Mouse (Mus musculus) intestine, postnatal 0 days (tissue): ENCODE results near the gene Gm3045. TPM values are rescaled to one million over a fixed set of nuclear protein-coding genes. Genes with fewer than 3 reads are reported as not detected.
A peak's percentile ranks its signal among the peaks of the same experiment; 100 is the strongest.

Experiments
- ATAC-seq: fragments of 200-750 bp; cut with Nextera tagmentation; 2 replicates; pipeline ENCODE4 v1.8.0; 2017; ENCODE audit warnings: mild to moderate bottlenecking, moderate TSS enrichment, moderate library complexity
- H3K27ac ChIP-seq: fragments of 300-500 bp; sonication (generic); 2 replicates; pipeline ENCODE4 v1.5.1; 2014; ENCODE audit warnings: mild to moderate bottlenecking, low read depth, low read length, moderate library complexity
- H3K27me3 ChIP-seq: fragments of 300-500 bp; sonication (generic); replicated peaks from 2 replicates; pipeline ENCODE4 v1.6.1; 2014; ENCODE audit warnings: low read length, mixed read lengths; ENCODE audit not compliant: control insufficient read depth, insufficient read depth
- H3K36me3 ChIP-seq: fragments of 300-500 bp; sonication (generic); 2 replicates; pipeline ENCODE4 v1.6.1; 2014; ENCODE audit warnings: mild to moderate bottlenecking, moderate library complexity; ENCODE audit not compliant: control insufficient read depth, insufficient read depth
- H3K4me1 ChIP-seq: fragments of 300-500 bp; sonication (generic); replicated peaks from 2 replicates; pipeline ENCODE4 v1.6.1; 2014; ENCODE audit warnings: antibody characterized with exemption, low read length, mixed read lengths; ENCODE audit not compliant: control insufficient read depth, insufficient read depth
- H3K4me2 ChIP-seq: fragments of 300-500 bp; sonication (generic); replicated peaks from 2 replicates; pipeline ENCODE4 v1.6.1; 2014; ENCODE audit warnings: low read depth, mild to moderate bottlenecking, moderate library complexity
- H3K4me3 ChIP-seq: fragments of 300-500 bp; sonication (generic); 2 replicates; pipeline ENCODE4 v1.5.1; 2014; ENCODE audit warnings: low read depth, low read length
- H3K9ac ChIP-seq: fragments of 300-500 bp; sonication (generic); 2 replicates; pipeline ENCODE4 v1.6.1; 2014; ENCODE audit warnings: mild to moderate bottlenecking, low read depth, low read length
- H3K9me3 ChIP-seq: fragments of 300-500 bp; sonication (generic); 2 replicates; pipeline ENCODE4 v1.6.1; 2016; ENCODE audit warnings: mixed run types; ENCODE audit not compliant: control insufficient read depth
- CTCF ChIP-seq: sonication (generic); IDR thresholded peaks from 2 replicates; pipeline ENCODE4 v1.5.1; 2016; ENCODE audit warnings: low read depth, mild to moderate bottlenecking, control low read depth, antibody characterized with exemption, moderate library complexity
- WGBS: fragments of 180-500 bp; shearing (Covaris S2); extraction: QIAGEN DNeasy Blood & Tissue Kit; methylation state at CpG from one replicate; pipeline ENCODE4 v1.1.7; 2014; 5-methylcytosine and 5-hydroxymethylcytosine counted together
- polyA plus RNA-seq: library from polyadenylated mRNA; unstranded; fragments of >200 nt; fragmentation: Nextera tagmentation; extraction: Ambion mirVana; gene quantifications from 2 replicates; pipeline ENCODE4 v1.2.1, GENCODE M21; 2015

Gene Gm3045
- polyA plus RNA-seq, 1 experiment from 2014 or later = not detected

DNA sequence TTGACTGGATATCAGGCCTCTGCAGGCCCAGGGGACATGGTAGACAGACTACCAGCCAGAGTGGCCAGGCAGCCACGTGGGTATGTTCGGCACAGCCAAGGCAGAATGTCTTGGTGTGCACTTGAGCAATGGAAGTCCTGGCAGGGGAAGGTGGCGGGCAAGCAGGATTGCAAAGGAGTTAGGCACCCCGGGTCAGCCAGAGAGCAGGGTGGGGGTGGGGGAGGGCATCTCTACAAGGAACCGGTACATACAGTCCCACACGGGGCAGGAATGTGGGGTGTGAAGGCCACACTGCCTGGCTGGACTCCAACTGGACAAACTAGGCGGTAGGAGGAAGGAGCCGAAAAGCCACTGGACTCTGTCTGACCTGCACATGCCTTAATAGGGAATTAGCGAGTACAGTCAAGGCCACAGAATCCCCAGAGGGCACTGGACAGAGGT, 7.9 kb downstream of the Gm3045 start:
- no peak overlapping the region for H3K4me3 ChIP-seq
- no peak for ATAC-seq
- 78% methylated on average over 9 of the region's 9 CpGs for WGBS
- TF ChIP-seq CTCF = no peak
- H3K27me3 ChIP-seq = peaks cover 26% of the 10 kb centered on the region
- no peak overlapping the region for H3K27ac ChIP-seq
- no peaks in the 10 kb centered on the region; the same call in 1 of the 2 replicates for H3K4me1 ChIP-seq
- H3K4me2 ChIP-seq = no peak overlapping the region
- no peaks in the 10 kb centered on the region for H3K9me3 ChIP-seq
- H3K9ac ChIP-seq = no peak overlapping the region
- H3K36me3 ChIP-seq = no peaks in the 10 kb centered on the region

GRCm38 (mm10) chr13:56435615-56436287, 9.4 kb downstream of the Gm3045 start:
- TF ChIP-seq CTCF = peak; percentile 38; the same call in 1 of the 2 replicates
- H3K4me2 ChIP-seq = no peak overlapping the region

GRCm38 (mm10) chr13:56438211-56439075, 12.0 kb downstream of the Gm3045 start, which contains the start of gene Slc25a48:
TSS of gene Slc25a48 (plus strand) at chr13:56438355.
- Histone ChIP-seq H3K27me3 (peaks cover 35% of the 10 kb centered on the region), H3K9ac (no peak within 1 kb of the TSS), H3K4me2 (peak within 1 kb of the TSS; percentile 62), H3K4me1 (no peaks in the 10 kb centered on the region; the same call in 1 of the 2 replicates), H3K4me3 (peak within 1 kb of the TSS; percentile 22), H3K36me3 (no peaks in the 10 kb centered on the region), H3K27ac (no peak within 1 kb of the TSS), H3K9me3 (no peaks in the 10 kb centered on the region)
- ATAC-seq = peak; percentile 43
- WGBS = 2% methylated on average over 51 of the region's 51 CpGs
- TF ChIP-seq CTCF = no peak

More at GRCm38 (mm10) chr13:56435615-56436287, 9.4 kb downstream of the Gm3045 start:
- WGBS = 73% methylated on average over 10 of the region's 10 CpGs
- no peak overlapping the region for H3K27ac ChIP-seq
- no peaks in the 10 kb centered on the region for H3K9me3 ChIP-seq
- peaks cover 35% of the 10 kb centered on the region for H3K27me3 ChIP-seq
- ATAC-seq = no peak
- no peak overlapping the region for H3K4me3 ChIP-seq
- H3K36me3 ChIP-seq = no peaks in the 10 kb centered on the region
- H3K9ac ChIP-seq = no peak overlapping the region
- no peaks in the 10 kb centered on the region; the same call in 1 of the 2 replicates for H3K4me1 ChIP-seq

- Histone ChIP-seq H3K4me2 (no peak overlapping the region), H3K9me3 (no peaks in the 10 kb centered on the region), H3K27ac (no peak overlapping the region), H3K4me1 (no peaks in the 10 kb centered on the region), H3K4me3 (no peak overlapping the region), H3K9ac (no peak overlapping the region), H3K27me3 (peaks cover 18% of the 10 kb centered on the region), H3K36me3 (no peaks in the 10 kb centered on the region)
- ATAC-seq = no peak
- WGBS = 48% methylated on average over 7 of the region's 7 CpGs
- TF ChIP-seq CTCF = no peak
Measured at GRCm38 (mm10) chr13:56443411-56443810, 17.0 kb downstream of the Gm3045 start.

DNA sequence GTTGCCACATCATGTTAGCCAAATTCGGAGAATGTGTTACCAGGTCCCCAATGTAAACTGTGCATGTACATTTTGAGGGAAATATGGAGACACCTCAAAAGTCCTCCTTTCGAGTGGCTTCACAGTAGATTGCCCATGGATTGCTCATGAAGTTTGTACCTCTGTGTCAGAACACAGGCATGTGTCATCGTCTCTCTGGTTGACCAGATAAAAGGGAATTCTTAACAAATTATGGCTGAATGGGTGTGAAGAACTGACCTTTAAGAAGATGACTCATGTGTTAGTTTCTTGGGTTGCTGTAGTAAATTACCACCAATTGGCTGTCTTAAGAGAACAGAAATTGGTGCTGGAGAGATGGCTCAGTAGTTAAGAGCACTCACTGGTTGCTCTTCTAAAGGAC, 17.7 kb downstream of the Gm3045 start:
- H3K36me3 ChIP-seq = no peaks in the 10 kb centered on the region
- TF ChIP-seq CTCF = no peak
- H3K9ac ChIP-seq = no peak overlapping the region
- no peaks in the 10 kb centered on the region for H3K4me1 ChIP-seq
- peaks cover 12% of the 10 kb centered on the region; the same call in 1 of the 2 replicates for H3K27me3 ChIP-seq
- no peak overlapping the region for H3K4me3 ChIP-seq
- 76% methylated on average over 3 of the region's 3 CpGs for whole genome bisulfite sequencing
- H3K27ac ChIP-seq = no peak overlapping the region
- ATAC-seq = no peak
- H3K4me2 ChIP-seq = no peak overlapping the region
- no peaks in the 10 kb centered on the region for H3K9me3 ChIP-seq

GRCm38 (mm10) chr13:56444996-56445395, 18.6 kb downstream of the Gm3045 start:
- Histone ChIP-seq H3K4me2 (no peak overlapping the region), H3K4me3 (no peak overlapping the region), H3K27ac (no peak overlapping the region), H3K27me3 (peaks cover 3% of the 10 kb centered on the region; the same call in 1 of the 2 replicates), H3K9ac (no peak overlapping the region), H3K4me1 (no peaks in the 10 kb centered on the region), H3K36me3 (no peaks in the 10 kb centered on the region), H3K9me3 (no peaks in the 10 kb centered on the region)
- WGBS = 75% methylated on average over 6 of the region's 6 CpGs
- no peak for ATAC-seq
- TF ChIP-seq CTCF = no peak
